Mouse (Mus musculus): Measurements from ENCODE around the gene Cntrl.

- no peak for TF ChIP-seq CTCF (IDR thresholded peaks at IDR 0.05; ENCODE audit: low read depth)
- TF ChIP-seq EP300 (IDR thresholded peaks at IDR 0.05; ENCODE audit: low read depth) = no peak
Measured at GRCm38 (mm10) chr2:35163396-35163795, 54.1 kb downstream of the Cntrl start.
